Mouse (Mus musculus): ENCODE measurements around the gene Adra1d.

DNA sequence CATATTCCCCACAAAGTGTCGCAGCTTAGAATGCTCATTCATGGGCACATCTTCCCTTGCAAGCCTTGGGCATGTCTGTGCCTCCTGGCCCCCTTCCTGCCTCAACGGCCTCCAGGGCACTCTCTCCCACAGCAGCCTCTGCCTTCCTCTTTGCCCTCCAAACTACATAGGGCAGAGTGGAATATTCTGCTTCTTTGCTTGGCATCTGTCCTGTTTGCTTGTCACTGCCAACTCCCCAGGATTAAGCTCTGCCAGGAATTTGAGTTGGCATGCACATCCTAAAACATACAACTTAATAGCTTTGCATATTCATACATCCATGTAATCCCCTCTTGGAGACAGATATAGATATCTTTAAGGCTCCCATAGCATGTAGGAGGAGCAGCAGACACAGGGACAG lies 4.2 kb downstream of the Adra1d start:
- TF ChIP-seq POLR2A (IDR thresholded peaks at IDR 0.05; ENCODE audit: borderline replicate concordance, extremely low read depth, insufficient read depth, insufficient read length, poor library complexity, severe bottlenecking) (no peak), CTCF (IDR thresholded peaks at IDR 0.05; ENCODE audit: borderline replicate concordance, extremely low read depth, insufficient read depth, insufficient read length) (no peak)

Measured in brain, embryonic 14.5 days (tissue).